Mouse (Mus musculus) lung, postnatal 0 days (tissue): ENCODE data around the gene Ttc25.

Experiments
- CTCF ChIP-seq: IDR thresholded peaks from 2 replicates; pipeline ENCODE4 v1.5.1; 2016; ENCODE audit warnings: antibody characterized with exemption, mild to moderate bottlenecking
- EP300 ChIP-seq: IDR thresholded peaks from 2 replicates; pipeline ENCODE4 v1.6.1; 2016; ENCODE audit warnings: antibody characterized with exemption, mild to moderate bottlenecking, control low read depth

GRCm38 (mm10) chr11:100510556-100510955 lies 34.9 kb upstream of the Ttc25 start:
- TF ChIP-seq EP300 (no peak), CTCF (peak; percentile 33)
